Mouse (Mus musculus): ENCODE results near the gene Ccng1. TPM values are rescaled to one million over a fixed set of nuclear protein-coding genes. Genes with fewer than 3 reads are reported as not detected.

Gene Ccng1
- 68.5 and 80.9 TPM in 2 replicates for total RNA-seq (2017)

- ATAC-seq (replicated peaks in 1 of 2; ENCODE audit: insufficient read depth in 1 of 2, low FRiP score in 2 of 2, low TSS enrichment in 1 of 2, low read depth in 1 of 2, poor library complexity in 2 of 2, severe bottlenecking in 2 of 2) = peak; percentile 100
These were observed at the start of gene Ccng1 for GRCm38 (mm10) chr11:40755109-40755627. Ccng1 (minus strand) TSS chr11:40755311.

- ATAC-seq (replicated peaks in 1 of 2; ENCODE audit: insufficient read depth in 1 of 2, low FRiP score in 2 of 2, low TSS enrichment in 1 of 2, low read depth in 1 of 2, poor library complexity in 2 of 2, severe bottlenecking in 2 of 2) = no peak
These were observed 35.2 kb upstream of the Ccng1 start for GRCm38 (mm10) chr11:40790307-40790706.

- no peak for ATAC-seq (replicated peaks in 1 of 2; ENCODE audit: insufficient read depth in 1 of 2, low FRiP score in 2 of 2, low TSS enrichment in 1 of 2, low read depth in 1 of 2, poor library complexity in 2 of 2, severe bottlenecking in 2 of 2)
These were observed 34.6 kb upstream of the Ccng1 start for GRCm38 (mm10) chr11:40789701-40790100.

GRCm38 (mm10) chr11:40786900-40787299 is 31.8 kb upstream of the Ccng1 start:
- ATAC-seq (replicated peaks in 1 of 2; ENCODE audit: insufficient read depth in 1 of 2, low FRiP score in 2 of 2, low TSS enrichment in 1 of 2, low read depth in 1 of 2, poor library complexity in 2 of 2, severe bottlenecking in 2 of 2) = no peak

DNA sequence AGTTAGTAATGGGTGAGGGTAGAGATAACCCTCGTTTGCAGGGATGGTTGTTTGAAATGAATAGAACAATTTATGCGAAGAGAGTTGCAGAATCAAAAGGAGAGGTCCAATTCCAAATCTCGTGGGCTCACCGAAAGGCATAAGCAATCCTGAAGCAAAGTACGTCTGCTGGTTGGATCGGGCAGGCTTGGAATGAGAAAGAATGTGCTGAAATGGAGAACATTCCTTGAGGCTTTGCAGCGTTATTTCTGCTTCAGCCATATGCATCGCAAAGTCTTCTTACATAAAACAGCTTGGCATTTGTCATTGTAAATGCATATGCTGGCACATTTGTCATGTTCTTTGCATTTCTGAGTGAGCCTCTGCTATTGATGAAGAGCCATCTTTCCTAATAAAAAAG is 29.2 kb upstream of the Ccng1 start:
- ATAC-seq (replicated peaks in 1 of 2; ENCODE audit: insufficient read depth in 1 of 2, low FRiP score in 2 of 2, low TSS enrichment in 1 of 2, low read depth in 1 of 2, poor library complexity in 2 of 2, severe bottlenecking in 2 of 2) = no peak

- ATAC-seq (replicated peaks in 1 of 2; ENCODE audit: insufficient read depth in 1 of 2, low FRiP score in 2 of 2, low TSS enrichment in 1 of 2, low read depth in 1 of 2, poor library complexity in 2 of 2, severe bottlenecking in 2 of 2) = no peak
These were observed 28.2 kb upstream of the Ccng1 start for GRCm38 (mm10) chr11:40783346-40783745.

GRCm38 (mm10) chr11:40781857-40782256 is 26.7 kb upstream of the Ccng1 start:
- ATAC-seq (replicated peaks in 1 of 2; ENCODE audit: insufficient read depth in 1 of 2, low FRiP score in 2 of 2, low TSS enrichment in 1 of 2, low read depth in 1 of 2, poor library complexity in 2 of 2, severe bottlenecking in 2 of 2) = no peak

DNA sequence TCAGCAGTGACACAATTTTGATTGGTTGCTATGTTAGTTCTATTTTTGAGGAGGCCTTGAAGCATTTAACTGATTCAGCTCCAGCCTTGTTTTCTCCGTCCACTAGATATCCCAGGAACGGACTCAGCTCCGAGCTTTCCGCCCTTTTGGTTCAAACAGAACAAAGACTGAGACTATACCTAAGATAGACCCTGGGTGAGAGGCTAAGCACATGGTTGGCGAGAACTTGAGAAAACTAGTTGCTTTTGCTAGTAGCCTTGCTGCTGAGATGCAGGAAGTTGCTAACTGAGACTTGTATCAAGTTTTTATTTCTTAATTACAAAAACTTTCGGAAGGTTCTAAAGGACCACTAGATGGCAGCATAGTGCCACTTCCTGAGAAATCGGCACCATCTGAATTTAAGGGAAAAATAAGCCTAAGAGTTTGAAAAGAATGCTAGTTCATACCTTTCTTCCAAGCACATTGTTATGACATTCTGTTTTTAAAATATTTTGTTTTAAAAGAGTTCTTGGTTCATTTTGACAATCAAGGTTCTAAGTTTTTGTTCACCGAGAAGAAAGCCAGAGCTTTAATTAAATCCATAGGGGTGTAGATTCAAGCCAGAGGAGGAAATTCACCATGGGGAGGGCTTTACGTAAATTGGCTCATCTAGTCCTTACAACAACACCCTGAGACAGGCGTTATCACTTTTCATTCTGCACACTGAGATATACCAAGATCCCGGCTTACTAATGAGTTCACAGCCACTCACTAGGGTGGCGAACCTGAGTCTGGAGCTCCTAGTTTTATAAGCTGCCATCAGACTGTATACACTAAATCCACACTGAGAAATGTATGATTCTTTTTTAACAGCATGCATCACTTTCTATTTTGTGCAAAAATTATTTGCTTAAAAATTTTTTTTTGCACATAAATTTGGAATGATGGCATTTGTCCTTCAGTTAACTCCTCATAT is 20.5 kb upstream of the Ccng1 start:
- ATAC-seq (replicated peaks in 1 of 2; ENCODE audit: insufficient read depth in 1 of 2, low FRiP score in 2 of 2, low TSS enrichment in 1 of 2, low read depth in 1 of 2, poor library complexity in 2 of 2, severe bottlenecking in 2 of 2) = peak in 1 of 2 experiments; percentile 45; a peak in 1 of 4 replicates

- ATAC-seq (replicated peaks in 1 of 2; ENCODE audit: insufficient read depth in 1 of 2, low FRiP score in 2 of 2, low TSS enrichment in 1 of 2, low read depth in 1 of 2, poor library complexity in 2 of 2, severe bottlenecking in 2 of 2) = no peak
These were observed 9.6 kb upstream of the Ccng1 start for GRCm38 (mm10) chr11:40764690-40765089.

DNA sequence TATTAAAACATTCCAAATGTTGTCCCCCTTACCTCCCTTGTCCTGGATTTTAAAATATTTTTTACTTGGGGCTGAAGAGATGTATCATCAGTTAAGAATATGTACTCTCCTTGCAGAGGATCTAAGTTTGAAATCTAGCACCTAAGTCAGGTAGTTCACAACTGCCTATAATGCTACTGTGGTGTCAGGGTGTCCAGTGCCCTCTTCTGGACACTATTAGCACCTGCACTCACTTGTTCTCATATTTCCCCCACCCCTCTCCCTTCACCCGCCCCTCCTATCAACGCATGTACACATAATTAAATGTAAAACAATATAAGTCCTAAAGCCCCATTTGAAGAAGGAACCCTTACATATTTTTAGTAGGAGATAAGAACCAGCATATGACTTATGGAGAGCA is 8.3 kb upstream of the Ccng1 start:
- peak; percentile 97 to 99 for ATAC-seq (replicated peaks in 1 of 2; ENCODE audit: insufficient read depth in 1 of 2, low FRiP score in 2 of 2, low TSS enrichment in 1 of 2, low read depth in 1 of 2, poor library complexity in 2 of 2, severe bottlenecking in 2 of 2)

- no peak for ATAC-seq (replicated peaks in 1 of 2; ENCODE audit: insufficient read depth in 1 of 2, low FRiP score in 2 of 2, low TSS enrichment in 1 of 2, low read depth in 1 of 2, poor library complexity in 2 of 2, severe bottlenecking in 2 of 2)
These were observed 4.8 kb upstream of the Ccng1 start for GRCm38 (mm10) chr11:40759896-40760295.

GRCm38 (mm10) chr11:40755968-40756367 is 857 bp upstream of the Ccng1 start:
- ATAC-seq (replicated peaks in 1 of 2; ENCODE audit: insufficient read depth in 1 of 2, low FRiP score in 2 of 2, low TSS enrichment in 1 of 2, low read depth in 1 of 2, poor library complexity in 2 of 2, severe bottlenecking in 2 of 2) = no peak

DNA sequence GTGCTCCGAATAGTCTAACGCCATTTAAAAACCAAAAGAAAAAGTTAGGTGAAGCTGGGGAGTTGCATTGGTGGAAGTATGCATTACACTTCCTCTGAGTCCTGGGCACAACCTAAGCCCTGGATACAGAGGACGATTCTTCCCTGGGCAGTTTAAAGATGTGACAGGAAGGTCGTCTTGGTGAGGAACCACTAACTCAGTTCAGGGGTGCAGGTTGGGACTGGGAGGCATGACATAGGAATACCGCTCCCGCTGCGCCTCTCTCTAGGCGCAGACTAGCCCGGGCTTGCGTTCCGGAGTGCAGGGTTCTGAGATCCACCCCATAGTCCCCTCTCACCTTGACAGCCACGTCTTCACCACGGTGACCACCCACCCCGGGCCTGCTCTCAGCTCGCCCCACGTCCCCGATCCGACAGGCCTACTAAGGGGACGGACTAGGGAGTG is 425 bp downstream of the Ccng1 start:
- peak; percentile 48 to 50 for ATAC-seq (replicated peaks in 1 of 2; ENCODE audit: insufficient read depth in 1 of 2, low FRiP score in 2 of 2, low TSS enrichment in 1 of 2, low read depth in 1 of 2, poor library complexity in 2 of 2, severe bottlenecking in 2 of 2)

GRCm38 (mm10) chr11:40753836-40754235 is 1.3 kb downstream of the Ccng1 start:
- no peak for ATAC-seq (replicated peaks in 1 of 2; ENCODE audit: insufficient read depth in 1 of 2, low FRiP score in 2 of 2, low TSS enrichment in 1 of 2, low read depth in 1 of 2, poor library complexity in 2 of 2, severe bottlenecking in 2 of 2)

DNA sequence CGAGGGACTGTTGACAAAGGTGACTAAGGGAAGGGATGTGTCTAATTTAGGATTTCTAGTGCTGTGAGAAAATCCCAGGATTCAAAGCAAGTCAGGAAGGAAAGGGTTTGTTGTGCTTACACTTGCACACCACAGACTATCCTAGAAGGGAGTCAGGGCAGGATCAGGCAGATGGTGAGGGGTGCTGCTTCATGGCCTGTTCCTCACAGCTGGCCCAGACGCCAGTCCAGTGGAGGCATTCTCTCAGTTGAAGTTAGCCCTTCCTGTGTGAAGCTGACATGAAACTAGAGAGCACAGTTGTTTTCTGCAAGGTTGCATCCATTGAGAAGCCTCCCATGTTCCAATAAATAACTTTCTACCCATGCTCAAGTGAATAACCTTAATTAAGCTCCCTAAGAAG is 7.4 kb downstream of the Ccng1 start:
- ATAC-seq (replicated peaks in 1 of 2; ENCODE audit: insufficient read depth in 1 of 2, low FRiP score in 2 of 2, low TSS enrichment in 1 of 2, low read depth in 1 of 2, poor library complexity in 2 of 2, severe bottlenecking in 2 of 2) = no peak

- no peak for ATAC-seq (replicated peaks in 1 of 2; ENCODE audit: insufficient read depth in 1 of 2, low FRiP score in 2 of 2, low TSS enrichment in 1 of 2, low read depth in 1 of 2, poor library complexity in 2 of 2, severe bottlenecking in 2 of 2)
These were observed 8.8 kb downstream of the Ccng1 start for GRCm38 (mm10) chr11:40746361-40746760.

DNA sequence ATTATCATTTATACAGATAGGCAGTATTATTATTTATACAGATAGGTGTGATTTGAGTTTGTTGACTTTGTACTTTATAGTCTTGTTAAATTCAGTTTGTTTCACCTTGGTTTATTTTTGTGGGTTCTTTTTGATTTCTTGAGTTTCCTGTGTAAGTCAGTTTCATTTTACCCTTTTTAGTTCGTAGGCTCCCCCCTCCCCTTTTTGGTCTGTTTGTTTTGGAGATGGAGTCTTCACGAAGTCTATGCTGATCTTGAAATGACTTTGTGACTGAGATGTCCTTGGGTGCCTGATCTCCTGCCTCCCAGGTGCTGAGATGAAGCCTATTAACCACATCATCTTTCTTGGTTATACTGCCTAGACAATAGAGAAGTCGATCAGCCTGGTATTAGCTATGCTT is 10.8 kb downstream of the Ccng1 start:
- no peak for ATAC-seq (replicated peaks in 1 of 2; ENCODE audit: insufficient read depth in 1 of 2, low FRiP score in 2 of 2, low TSS enrichment in 1 of 2, low read depth in 1 of 2, poor library complexity in 2 of 2, severe bottlenecking in 2 of 2)

DNA sequence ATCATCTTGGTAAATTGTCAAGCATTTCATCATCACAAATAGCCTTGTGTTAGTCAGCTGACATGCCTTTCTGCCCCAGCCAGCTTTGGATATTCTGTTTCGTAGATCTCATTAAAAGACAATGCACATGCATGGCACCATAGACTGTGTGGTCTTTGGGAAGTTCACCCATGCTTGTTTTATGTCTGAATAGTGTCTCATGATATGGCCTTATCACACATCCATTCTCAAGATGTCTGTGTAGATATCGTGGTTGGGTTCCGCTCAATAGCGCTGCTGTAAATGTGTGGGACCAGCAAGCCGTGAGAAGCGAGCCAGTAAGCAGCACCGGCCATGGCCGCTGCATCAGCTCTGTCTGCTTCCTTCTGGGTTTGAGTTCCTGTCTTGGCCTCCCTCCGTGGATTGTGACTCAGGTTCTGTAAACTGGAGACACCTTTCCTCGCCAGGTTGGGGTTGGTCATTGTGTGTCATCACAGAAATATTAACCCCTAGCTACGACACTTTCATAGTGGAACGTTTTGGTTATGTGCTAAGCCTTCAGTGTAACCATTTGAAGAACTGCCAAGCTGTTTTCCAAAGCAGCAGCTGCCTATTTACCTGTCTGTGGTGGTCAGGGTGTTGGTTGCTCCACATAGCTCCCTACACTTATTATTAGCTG is 13.4 kb downstream of the Ccng1 start:
- no peak for ATAC-seq (replicated peaks in 1 of 2; ENCODE audit: insufficient read depth in 1 of 2, low FRiP score in 2 of 2, low TSS enrichment in 1 of 2, low read depth in 1 of 2, poor library complexity in 2 of 2, severe bottlenecking in 2 of 2)

All from hematopoietic stem cell, adult 5-6 weeks (primary cell).